Mouse (Mus musculus) CH12F3 (cell line): Measurements from ENCODE around the gene Gm35549.
"Not testable (repeated sequence)": the region's sequence is repeated elsewhere in the genome, so short reads cannot be mapped to it uniquely, and the experiment has no call there.

Experiments
- in situ Hi-C: fragments of 300-500 bp; cut with MboI; formaldehyde crosslinking; loops from 2 replicates; pipeline ENCODE4 v1.14.3; 2020; ENCODE audit warnings: low sequenced_read_pairs

The Gm35549 gene

GRCm38 (mm10) chr9:122843760-122844159 is at the start of gene Gm35549:
Gene Gm35549, minus strand, starts transcription at chr9:122844035.
- in situ Hi-C loops: no loop called here

- in situ Hi-C loops: no loop called here
Measured at GRCm38 (mm10) chr9:122886372-122887179, 42.7 kb upstream of the Gm35549 start.

GRCm38 (mm10) chr9:122885385-122885784 is 41.5 kb upstream of the Gm35549 start, which contains the start of gene Zkscan7:
Gene Zkscan7, plus strand, starts transcription at chr9:122885685.
- in situ Hi-C loops: no loop called here

GRCm38 (mm10) chr9:122875145-122875544 is 31.3 kb upstream of the Gm35549 start:
- in situ Hi-C loops: no loop called here

- in situ Hi-C loops: no loop called here
Measured at GRCm38 (mm10) chr9:122874653-122875052, 30.8 kb upstream of the Gm35549 start.

- in situ Hi-C loops: no loop called here
Measured at GRCm38 (mm10) chr9:122872595-122872994, 28.8 kb upstream of the Gm35549 start.

- in situ Hi-C loops: no loop called here
Measured at GRCm38 (mm10) chr9:122866192-122866591, 22.4 kb upstream of the Gm35549 start.

- in situ Hi-C loops: no loop called here
Measured at GRCm38 (mm10) chr9:122865697-122866166, 21.9 kb upstream of the Gm35549 start, which contains the start of gene Zfp445. Gene Zfp445, minus strand, starts transcription at chr9:122866006.

- in situ Hi-C loops: no loop called here
Measured at GRCm38 (mm10) chr9:122864848-122865247, 21.0 kb upstream of the Gm35549 start.

- in situ Hi-C loops: no loop called here
Measured at GRCm38 (mm10) chr9:122863731-122864130, 19.9 kb upstream of the Gm35549 start.

GRCm38 (mm10) chr9:122860752-122861151 is 16.9 kb upstream of the Gm35549 start:
- in situ Hi-C loops: no loop called here

- in situ Hi-C loops: no loop called here
Measured at GRCm38 (mm10) chr9:122856716-122857115, 12.9 kb upstream of the Gm35549 start.

- in situ Hi-C loops: no loop called here
Measured at GRCm38 (mm10) chr9:122855617-122856016, 11.8 kb upstream of the Gm35549 start.

- in situ Hi-C loops: not testable (repeated sequence)
Measured at GRCm38 (mm10) chr9:122855141-122855540, 11.3 kb upstream of the Gm35549 start.

GRCm38 (mm10) chr9:122854526-122854925 is 10.7 kb upstream of the Gm35549 start:
- in situ Hi-C loops: no loop called here

GRCm38 (mm10) chr9:122847811-122848311 is 4.0 kb upstream of the Gm35549 start:
- in situ Hi-C loops: not testable (repeated sequence)

GRCm38 (mm10) chr9:122846156-122846555 is 2.3 kb upstream of the Gm35549 start:
- in situ Hi-C loops: no loop called here

- in situ Hi-C loops: no loop called here
Measured at GRCm38 (mm10) chr9:122845621-122846020, 1.8 kb upstream of the Gm35549 start.

- in situ Hi-C loops: no loop called here
Measured at GRCm38 (mm10) chr9:122837680-122838079, 6.2 kb downstream of the Gm35549 start.

- in situ Hi-C loops: no loop called here
Measured at GRCm38 (mm10) chr9:122837216-122837615, 6.6 kb downstream of the Gm35549 start.

GRCm38 (mm10) chr9:122836790-122837189 is 7.0 kb downstream of the Gm35549 start:
- in situ Hi-C loops: no loop called here

GRCm38 (mm10) chr9:122836126-122836525 is 7.7 kb downstream of the Gm35549 start:
- in situ Hi-C loops: no loop called here
